Mouse (Mus musculus) retina, postnatal 7 days (tissue): ENCODE results near the gene Kdm8.

ENCODE experiments used
- DNase-seq: peaks from one replicate; pipeline ENCODE4 v3.0.0-alpha.2; 2012; ENCODE audit warnings: low read depth, low spot score

Gene Kdm8

DNA sequence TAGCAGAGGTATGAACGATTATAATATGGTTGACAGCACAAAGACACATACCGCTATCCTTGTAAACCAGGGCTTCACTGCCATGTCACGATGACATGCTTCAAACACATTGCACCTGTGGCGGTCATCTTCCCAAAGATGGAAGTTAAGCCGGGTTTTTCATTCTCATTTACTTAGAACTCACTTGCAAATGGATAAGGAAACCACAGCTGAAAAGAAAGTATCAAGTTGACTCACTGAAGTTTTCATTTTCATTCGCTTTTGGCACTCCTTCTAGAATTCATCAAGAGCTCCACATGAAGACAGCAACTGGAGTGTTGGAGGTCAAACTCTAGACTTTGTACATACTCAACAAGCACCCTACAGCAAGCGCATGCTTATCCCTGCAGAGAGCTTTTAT lies 56.4 kb downstream of the Kdm8 start:
- no peak for DNase-seq

DNA sequence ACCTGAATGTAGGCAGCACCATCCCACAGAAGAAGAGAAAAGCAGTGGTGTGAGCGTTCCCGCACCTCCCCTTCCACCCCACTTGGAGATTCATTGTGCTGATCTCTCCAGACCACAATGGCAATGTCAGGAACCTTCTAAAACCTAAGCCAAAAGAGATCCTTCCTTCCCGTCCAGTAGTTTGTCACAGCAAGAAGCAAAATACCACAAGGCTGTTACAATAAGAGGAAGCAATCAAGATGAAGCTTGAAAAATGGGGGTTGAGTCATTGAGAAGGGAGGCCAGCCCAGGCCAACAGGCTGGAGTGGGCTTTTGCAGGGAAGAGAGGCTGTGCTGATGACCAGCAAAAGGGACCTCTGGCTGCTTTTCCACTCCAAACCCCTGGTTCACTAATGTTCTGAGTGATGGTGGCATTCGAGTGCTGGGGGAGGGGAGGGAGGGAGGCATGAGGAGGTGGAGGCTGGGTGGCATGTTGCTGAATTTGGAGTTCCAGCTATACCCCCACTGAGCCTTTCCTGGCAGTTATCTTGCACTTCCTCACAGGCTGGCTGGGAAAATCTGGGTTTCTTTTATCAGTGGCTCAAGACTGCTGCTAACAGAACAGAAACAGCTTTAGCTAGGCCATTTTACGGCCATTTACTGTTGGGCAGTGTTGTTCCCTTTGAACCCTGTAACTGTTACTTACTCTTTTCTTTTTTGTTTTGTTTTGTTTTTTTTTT lies 59.1 kb downstream of the Kdm8 start:
- no peak for DNase-seq

DNA sequence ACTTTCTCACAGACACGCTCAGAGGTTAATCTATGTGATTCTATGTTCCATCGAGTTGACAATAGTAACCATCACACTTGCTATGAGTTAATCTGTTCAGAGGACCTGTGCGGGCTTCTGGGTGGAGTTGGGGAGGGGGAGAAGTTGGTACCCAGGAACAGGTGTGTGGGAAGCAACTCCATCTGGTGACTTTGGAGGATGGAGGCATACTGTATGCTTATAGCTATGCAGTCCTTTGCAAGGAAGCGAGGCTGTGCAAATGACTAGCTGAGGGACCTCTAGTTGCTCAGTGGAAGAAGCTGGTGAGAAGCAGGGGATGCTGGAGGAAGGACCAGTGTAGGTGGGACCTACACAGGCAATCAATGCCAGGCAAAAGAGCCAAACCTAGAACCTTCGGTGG lies 60.1 kb downstream of the Kdm8 start:
- no peak for DNase-seq

DNA sequence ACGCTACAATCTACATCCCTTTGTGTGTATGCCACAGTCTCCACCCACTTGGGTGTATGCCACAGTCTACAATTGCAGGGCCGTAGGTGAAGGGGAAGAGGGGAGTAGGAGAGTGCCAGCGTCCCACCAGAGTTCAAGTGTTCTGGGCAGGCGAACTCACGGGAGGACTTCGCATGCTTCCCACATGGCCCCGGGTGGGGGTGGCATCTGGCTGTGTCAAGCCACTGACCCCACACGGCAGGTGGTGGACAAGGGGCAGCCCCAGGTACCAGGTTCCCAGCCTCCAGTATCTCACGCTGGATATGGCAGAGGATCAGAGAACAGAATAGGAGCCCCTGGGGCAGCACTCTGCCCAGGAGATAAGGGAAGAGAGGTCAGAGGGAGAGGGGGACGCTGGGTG lies 61.1 kb downstream of the Kdm8 start:
- no peak for DNase-seq

DNA sequence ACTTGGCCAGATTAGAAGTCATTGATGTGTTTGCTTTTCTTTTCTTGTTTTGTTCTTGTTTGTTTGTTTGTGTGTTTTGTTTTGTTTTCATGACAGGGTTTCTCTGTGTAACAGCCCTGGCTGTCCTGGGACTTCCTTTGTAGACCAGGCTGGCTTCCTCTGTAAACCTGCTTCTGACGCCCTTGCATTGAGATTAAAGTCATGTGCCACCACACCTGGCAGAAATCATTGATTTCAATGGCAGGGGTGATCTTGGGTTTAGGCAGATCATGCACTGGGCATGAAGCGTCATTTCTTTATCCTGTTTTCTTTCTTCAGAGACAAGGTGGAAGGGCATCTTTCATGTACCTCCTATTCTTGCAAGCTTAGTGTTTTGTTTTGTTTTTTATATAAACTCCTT lies 62.8 kb downstream of the Kdm8 start:
- no peak for DNase-seq

DNA sequence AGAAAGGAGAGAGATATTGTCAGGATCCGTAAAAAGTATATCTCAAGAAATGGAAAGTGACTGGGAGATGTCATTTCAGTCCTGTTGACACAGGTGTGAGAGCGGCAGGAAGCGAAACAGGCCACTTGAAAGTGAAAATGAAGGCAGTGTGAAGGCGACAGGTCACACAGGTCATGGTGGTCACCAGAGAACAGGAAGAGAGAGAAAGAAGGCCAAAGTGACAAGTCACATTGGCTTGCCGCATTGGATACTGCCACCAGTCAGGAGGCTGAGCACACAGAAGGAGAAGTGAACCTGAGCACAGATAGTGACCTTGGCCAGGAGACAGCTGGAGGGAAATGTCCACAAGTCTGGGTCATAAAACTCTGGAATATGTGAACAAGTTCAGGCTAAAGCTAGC lies 67.0 kb downstream of the Kdm8 start:
- no peak for DNase-seq

DNA sequence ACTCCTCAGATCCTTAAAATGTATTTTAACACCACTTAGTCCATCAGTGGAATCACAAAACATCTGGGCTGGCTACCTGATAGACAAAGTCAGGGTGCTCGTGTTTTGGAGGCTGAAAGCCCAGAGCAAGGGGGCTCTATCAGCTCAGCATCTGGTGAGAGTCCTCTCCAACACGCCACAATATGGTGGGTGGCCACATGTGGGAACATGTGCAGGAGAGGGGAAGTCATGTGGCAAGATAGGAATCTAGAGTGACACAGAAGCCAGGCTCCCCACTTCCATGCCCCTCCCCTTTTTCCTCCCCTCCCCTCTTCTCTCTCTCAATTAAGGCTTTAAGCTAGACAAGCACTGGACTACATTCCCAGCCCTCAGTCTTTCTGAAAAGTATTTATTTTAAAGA lies 67.4 kb downstream of the Kdm8 start:
- no peak for DNase-seq
